Mouse (Mus musculus): ENCODE measurements around the gene Shisal2a.
A peak's percentile ranks its signal among the peaks of the same experiment; 100 is the strongest.
"Not testable (repeated sequence)": the region's sequence is repeated elsewhere in the genome, so short reads cannot be mapped to it uniquely, and the experiment has no call there.

Gene Shisal2a

DNA sequence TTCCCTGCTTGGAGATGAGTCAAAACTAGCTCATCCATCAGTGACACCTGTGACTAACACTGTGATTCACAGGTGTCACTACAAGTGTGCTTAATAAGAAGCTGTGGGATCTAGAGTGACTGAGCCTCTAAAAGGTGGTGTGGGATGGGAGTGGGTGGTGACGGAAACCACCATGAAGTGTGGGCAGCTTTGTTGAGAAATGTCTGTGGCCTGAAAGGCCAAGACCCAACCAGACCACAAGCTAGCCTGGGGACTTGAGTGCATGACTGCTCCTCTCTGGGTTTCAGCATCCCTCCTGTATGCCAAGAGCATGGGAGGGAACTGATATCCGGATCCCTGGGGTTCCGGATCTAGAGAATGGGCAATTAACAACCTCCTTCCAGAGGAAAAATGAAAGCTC is 11.7 kb downstream of the Shisal2a start:
- no peak for DNase-seq

DNA sequence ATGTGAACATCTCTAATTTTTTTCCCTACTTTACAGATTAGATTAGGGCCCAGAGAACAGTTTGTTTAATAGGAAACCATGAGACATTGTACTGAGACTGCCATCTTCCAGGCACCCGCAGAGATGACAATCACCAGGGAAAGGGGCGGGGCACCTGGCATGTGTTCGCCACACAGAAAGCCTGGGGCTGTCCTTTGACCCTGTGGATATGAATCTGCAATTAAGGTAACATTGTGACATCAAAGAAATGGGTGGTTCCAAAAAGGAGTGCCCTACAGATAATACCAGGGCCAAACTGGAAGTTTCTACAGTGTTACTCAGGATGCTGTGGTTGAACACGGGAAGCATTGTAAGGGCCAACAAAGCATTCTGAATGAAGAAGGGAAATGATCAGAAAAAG is 12.7 kb downstream of the Shisal2a start:
- peak in 1 of 2 experiments; percentile 21 for DNase-seq

DNA sequence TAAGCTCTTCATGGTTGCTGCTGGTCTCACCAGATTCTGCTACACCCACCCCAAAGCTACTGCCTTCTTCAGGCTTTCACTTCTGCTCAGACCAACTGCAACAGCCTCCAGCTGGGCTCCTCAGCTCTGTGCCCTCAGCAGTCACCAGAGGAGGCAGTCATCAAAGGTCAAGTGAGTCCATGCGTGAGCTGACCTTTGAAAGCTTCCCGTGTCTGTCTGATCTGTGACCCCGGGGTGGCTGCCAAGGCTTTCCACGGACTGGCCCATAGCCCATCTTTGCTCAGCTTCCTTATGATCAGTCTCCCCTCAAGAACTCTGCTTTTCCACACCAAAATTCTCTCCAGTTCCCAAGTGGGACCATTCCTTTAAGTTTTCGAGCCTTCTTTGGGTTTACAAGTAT is 13.9 kb downstream of the Shisal2a start:
- DNase-seq, result peak; percentile 74 to 80

DNA sequence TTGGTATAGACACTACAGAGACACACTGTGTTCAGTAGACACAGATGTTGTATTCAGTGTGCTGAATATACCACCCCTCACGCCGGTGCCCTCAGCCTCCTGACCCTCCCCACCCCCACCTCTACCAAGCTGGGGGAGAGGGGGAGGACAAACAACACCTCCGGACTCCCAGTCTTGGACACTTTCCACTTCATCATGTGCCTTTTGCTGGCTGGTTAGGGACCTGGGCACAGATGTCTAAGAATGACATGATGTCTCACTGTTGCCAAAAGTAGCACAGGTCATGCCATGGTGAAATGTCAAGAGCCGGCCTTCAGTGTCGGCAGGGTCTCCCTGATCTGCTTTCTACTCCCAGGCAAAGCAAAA is 19.1 kb downstream of the Shisal2a start:
- DNase-seq, result peak; percentile 13 to 27

DNA sequence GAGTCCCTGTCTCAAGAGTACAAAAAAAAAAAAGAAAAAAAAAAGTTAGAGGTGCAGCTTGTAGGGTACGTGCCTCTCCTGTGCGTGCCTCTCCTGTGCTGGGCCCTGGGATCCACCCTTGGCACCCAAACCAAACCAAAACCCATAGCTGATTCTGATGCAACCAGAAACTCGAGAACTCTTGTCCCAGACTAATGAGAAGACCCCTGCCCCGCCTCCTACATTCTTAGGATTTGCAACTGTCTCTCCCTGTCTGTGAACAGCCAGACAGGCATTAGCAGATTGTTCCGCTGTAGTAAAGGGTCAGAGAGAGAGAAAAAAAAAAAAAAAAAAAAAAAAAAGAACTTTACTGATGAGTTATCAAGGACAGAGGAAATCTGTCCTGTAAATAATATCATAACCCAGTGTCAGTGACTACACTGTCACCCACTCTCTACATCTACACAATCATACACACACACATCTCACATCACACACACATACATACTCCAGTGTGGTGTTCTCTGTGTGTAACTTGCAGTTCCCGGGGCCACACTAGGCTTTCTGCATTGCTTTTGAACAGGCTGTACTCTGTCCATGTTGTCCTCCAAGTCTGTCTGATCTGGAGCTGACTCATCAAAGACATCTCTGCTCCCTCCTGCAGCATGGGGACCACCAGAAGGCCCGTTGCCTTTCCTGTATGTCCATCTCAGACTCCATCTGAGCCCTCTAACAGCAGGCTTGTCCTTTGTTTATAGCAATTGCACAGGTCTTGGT is 19.6 kb downstream of the Shisal2a start:
- DNase-seq, result no peak

DNA sequence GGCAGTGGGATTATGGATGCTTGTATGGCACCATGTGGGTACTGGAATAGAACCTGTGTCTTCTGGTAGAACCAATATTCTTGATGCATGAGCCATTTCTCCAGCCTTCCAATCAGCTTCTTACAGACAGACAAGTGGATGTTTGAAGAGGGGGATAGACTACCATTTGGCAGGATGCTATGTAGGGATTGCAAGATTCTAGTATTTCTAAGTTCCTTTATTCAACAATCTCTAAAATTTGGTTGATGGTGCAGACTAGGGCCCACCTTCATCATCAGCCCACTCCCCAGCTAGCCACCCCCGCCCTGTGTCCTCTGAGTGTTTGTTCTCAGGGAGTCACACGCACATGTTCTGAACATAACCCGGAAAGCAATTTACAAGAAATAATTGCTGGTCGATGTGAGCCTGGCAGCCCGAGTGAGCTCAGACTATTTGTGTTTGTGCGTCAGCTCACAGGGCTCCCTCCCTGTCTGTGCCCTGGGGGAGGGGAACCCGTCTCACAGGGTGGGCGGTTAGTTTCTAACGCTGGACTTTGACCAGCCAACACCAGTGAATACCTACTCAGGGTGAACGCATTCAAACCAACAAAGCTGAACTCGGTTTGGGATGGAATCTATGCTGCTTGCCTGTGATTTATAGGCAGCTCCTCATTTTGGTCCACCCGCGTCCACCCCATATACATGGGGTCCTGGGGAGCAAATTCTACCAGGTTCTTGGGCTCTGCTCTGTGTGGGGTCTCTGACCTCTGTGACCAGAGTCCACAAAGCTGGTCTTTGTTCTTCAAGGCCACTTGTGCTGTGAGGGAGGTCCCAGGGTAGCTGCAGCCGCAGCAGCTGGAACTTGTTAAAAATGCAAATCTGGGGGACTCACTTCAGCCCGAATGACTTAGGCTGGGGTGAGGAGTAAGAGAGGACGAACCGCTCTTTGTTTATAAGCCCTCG is 20.6 kb downstream of the Shisal2a start:
- peak; percentile 69 to 71 for DNase-seq

DNA sequence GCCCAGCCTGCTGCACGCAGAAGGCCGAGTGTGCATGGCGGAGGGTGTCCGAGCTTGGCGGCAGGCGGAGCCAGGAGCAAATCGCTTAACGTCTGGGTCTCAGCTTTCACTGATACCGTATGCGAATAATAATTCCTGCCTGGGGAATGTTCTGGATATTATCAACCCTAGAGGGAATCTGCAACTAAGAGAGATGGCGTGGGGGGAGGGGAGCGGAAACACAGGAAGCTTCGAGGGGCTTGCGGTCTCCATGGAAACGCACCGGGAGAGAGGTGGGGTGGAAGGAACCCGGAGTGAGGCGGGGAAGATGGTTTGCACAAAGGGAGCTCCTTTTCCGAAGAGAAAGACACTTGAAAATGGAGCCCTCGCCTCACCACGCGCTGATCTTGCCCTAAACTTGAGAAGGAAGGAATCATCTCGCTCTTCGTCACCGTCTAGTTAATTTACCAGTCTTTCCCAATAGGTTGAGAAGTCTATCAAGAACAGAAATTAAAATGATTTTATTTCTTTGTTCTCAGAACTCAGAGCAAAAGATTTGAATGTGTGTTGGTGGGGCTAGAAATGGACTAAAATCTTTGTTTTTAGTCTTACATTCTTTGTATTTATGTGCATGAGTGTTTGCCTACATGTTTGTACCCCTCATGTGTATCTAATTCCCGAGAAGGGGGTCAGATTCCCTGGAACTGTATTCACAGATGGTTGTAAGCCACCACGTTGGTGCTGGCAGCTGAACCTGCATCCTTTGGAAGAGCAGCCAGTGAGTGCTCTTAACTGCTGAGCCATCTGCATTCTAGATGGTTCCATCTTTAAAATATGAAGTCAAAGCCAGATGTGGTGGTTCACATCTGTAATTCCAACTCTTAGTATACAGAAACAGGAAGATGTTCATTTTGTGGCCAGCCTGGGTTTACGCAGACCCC is 22.8 kb downstream of the Shisal2a start:
- DNase-seq, result peak; percentile 28 to 66

DNA sequence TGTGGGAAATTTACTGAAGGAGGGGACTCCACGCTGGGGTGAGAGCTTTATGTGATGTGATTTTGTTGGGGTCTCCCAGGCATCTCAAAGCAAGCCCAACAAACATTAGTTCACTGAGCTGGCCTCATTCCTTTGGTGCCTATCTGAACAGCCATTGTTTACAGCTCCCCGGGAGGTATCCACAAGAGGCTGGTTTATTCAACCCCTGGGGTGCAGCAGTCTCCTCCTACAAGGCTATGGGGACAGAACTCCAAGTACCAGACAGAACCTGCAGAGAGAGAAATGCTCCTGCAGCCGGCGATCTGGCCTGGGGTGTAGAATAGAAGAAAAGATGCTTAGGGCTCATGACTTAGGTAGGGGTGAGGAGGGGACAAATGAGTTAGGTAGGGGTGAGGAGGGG is 24.7 kb downstream of the Shisal2a start:
- DNase-seq, result no peak

DNA sequence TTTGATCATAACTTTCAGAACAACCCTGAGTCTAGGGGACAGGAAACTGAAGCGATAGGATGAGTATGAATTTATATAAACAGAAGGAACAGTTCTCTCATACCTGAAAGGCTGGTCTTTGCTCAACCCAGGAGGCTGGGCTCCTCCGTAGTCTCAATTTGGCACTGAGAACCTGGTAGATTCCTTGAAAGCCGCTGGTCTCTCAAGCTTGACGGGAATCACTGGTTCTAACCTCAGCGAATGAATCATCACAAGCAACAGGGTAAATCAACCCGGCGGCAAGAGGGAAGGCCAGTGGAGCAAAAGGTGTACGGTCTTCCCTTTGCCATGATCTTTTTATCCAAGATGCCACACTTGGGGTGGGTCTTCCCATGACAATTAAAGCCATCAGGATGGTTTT is 25.7 kb downstream of the Shisal2a start:
- peak; percentile 50 to 52 for DNase-seq

DNA sequence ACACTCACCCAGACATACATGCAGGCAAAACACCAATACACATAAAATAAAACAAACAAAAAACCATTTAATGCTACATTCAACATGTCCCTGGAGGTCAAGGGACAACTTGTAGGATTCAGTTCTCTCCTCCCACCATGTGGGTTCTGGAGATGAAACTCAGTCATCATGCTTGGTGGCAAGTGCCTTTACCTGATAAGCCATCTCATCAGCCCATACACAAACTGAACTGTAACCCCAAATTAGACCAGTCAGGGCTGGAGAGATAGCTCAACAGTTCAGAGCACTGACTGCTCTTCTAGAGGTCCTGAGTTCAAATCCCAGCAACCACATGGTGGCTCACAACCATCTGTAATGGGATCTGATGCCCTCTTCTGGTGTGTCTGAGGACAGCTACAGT is 29.6 kb downstream of the Shisal2a start:
- not testable (repeated sequence) for DNase-seq

DNA sequence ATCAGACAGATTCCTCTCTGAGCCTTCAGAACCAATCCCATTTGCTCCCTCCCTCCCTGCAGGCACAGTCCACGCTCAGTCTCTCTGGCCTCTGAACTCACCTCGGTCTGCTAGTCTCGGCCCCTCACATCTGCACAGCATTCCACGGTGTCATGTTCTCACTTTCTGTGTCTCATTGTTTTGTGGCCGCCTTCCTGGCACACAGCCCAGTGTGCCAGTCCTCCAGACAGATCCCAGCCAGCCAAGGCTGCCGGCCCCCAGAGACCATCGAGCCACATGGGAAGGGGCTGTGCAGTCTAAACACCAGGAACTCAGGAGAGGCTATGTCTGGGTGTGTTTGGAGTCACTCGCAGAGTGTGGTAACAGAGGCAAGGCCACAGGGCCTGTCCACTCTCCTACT is 32.3 kb downstream of the Shisal2a start:
- peak in 1 of 2 experiments; percentile 56 for DNase-seq

DNA sequence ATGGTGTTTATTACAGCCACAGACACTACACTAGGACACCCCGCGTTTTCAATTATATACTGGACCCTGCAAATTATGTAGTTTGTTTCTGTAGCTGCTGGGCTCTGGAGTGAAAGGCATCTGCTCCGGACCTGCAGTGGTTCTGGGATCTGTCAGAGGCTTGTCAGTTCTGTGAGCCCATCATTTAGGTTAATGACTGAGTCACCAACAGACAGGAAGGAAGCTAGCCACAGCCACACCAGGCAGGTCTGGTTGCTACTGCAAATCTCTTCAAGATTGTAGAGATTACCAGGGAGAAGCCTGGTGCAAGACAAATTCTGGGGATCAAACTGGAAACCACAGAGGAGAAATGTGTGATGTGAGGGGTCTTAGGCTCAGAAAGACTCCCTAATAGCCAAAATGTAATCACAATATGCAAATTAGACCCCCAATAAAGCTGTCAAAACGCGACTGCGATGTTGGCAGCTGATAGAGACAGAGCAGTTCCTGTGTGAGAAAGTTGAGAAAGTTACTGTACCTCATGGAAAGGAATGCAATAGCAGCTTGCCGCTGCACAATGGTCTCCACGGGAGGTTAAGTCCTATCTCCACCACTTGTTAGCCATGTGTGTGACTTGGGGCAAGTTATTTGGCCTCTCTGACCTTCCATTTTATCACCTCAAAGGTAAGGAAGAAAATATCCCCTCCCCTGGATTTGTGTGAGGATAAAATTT is 33.2 kb downstream of the Shisal2a start:
- DNase-seq, result no peak

DNA sequence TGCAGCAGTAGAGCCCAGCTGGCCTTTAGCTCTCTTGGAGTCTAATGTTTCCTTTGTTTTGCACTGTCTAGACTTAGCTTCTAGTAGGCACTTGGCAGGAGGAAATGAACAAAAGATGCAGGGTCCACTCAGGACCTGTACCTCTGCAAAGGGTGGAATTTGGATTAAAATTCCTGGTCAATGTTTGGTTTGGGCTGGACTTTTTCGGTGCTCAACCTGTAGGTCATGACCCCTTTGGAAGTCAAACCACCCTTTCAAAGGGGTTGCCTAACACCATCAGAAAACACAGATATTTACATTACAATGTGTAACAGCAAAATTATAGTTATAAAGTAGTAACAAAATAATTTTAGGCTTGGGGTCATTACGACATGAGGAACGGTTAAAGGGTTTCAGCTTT is 34.1 kb downstream of the Shisal2a start:
- DNase-seq, result no peak

DNA sequence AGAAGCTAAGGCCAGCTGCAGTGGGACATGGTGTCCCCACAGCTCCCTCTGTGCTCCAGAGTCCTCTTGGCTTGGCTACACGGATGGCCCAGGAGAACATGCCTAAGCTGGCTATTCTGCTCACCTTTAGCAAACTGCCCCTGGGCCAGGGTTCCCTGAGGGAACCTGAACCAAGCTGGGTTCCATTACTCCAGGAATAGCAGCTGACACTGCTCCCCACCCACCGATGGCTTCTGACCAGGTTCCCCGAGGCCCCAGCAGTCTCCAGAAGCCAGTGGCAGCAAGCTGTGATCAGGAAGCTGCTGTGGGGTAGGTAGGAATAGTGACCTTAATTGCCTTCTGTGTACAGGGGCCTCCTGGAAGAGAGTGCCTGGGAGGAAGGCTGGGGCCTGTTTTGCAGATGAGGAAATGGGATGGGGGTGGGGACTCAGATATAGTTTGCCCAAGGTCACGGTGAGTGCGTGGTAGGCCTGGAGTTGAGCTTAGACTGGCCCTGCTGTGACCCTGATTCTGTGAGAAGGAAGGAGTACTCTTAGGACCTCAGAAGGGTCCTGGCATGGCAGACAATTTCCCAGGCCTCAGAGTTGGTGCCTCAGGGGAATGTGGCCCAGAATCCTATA is 34.8 kb downstream of the Shisal2a start:
- no peak for DNase-seq

DNA sequence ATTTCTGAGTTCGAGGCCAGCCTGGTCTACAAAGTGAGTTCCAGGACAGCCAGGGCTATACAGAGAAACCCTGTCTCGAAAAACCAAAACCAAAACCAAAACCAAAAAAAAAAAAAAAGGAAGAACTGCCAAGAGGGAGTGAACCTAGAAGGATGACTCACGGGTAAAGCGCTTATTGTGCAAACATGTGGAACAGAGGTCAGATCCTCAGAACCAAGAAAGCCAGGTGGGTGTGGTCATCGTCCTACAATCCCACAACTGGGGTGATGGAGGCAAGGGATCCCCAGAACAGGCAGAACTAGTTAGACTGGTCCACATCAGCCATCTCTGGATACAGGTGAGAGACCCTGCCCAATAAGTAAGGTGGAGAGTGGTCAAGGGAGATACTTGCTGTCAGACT is 36.0 kb downstream of the Shisal2a start:
- no peak for DNase-seq

DNA sequence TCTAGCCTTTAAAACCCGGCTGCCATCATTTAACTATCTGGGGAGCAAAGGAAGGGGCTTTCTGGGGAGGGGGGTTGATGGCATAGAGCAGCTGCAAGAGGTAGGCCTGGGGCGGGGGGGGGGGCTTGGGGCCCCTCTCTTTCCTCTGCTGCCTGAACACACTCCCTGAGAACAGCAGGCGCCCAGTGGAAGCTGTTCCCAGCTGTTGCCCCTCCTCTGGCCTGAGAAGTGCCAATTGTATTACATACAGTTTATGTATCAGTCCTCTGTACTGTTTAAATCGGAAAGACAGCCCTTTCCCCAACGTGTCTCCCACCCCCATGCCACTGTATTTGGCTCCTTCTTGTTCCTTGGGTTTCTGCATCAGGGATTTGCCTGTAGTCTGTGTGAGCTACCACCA is 37.3 kb downstream of the Shisal2a start:
- DNase-seq, result no peak

DNA sequence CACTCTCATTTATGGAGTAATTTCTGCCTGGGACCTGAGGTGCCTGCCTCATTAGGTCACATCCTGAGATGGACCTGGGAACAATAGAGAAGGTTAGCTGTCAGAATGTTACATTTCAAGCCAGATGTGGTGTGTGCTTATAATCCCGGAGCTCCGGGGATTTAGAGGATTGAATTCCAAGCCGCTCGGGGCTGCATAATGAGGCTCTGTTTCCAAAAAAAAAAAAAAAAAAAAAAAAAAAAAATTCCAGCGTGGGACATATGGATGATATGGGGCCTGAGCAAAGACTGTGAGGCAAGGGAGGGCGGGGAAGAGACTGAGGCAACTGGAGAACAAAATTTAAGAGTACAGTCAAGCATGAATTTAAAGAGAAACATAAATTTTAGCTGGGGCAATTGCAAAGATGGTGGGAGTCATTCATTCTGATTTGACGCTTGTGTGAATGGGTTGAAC is 38.5 kb downstream of the Shisal2a start:
- no peak for DNase-seq

DNA sequence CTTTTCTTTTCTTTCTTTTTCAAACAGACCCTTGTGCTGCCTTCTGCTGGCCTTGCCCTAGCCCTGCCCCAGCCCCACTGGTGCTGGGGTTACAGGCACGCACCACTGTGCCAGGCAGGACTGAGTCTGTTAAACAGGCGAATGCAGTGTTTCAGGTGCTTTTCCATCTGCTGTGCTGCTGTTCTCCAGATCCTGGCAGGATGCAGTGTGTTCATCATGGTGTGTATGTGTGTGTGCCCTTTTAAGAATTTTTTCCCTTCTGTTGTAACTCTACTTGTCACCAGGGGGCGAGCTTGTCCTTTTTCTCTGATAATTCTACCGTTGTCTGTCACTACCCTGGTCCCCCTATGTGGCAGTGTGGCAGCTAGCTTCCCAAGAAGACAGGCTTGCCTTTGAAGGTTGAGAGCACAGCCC is 43.9 kb downstream of the Shisal2a start:
- DNase-seq, result peak; percentile 56 to 77

DNA sequence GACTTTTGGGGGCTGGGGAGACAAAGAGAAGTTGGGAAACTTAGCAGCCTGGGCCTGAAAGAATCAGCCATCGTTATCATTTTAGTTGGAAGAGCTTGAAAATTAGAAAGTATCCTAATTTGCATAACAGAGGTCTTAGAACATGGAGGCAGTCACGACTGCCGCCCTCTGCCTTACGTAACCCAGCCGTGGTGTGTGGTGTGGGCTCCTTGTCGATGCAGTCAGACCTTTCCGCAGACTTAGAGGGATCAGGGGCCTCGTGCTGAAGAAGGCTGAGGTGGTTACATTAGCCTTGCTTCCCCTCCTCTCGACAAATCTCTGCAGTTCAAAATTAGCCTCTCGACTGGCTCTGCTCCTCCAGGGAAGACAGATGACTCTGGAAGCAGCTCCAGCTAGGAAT is 44.3 kb downstream of the Shisal2a start:
- DNase-seq, result no peak

DNA sequence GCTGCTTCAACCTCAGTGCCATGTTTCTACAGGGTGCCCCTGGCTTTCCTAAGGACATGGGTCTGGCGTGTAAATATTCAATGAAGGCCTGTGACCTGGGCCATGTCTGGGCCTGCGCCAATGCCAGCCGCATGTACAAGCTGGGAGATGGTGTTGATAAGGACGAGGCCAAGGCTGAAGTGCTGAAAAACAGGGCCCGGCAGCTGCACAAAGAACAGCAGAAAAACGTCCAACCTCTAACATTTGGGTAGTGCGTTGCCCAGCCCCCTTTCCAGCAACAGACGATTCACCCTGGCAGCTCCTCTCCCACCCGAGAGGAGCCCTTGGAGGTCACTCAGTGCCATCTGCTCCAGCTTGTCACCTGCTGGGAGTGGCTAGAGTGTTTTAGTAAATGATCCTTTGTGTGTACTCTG is 44.8 kb downstream of the Shisal2a start:
- no peak for DNase-seq

DNA sequence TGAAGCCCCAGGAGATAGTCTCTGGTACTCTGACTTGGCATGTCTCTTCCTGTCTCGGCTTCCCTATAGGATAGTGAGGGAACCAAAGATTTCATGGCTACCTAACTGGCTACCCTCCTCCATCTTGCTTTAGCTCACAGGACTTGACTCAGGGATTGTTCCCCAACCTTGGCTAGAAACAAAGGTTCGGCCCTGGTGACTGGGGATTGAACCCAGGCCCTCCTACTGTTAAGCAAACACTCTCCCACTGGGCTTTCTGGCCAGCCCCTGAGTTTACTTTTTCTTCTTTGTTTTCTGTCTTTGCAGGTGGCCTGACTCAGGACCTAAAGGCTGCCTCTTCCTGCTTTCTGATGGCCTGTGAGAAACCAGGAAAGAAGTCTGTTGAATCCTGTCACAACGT is 45.3 kb downstream of the Shisal2a start:
- no peak for DNase-seq

DNA sequence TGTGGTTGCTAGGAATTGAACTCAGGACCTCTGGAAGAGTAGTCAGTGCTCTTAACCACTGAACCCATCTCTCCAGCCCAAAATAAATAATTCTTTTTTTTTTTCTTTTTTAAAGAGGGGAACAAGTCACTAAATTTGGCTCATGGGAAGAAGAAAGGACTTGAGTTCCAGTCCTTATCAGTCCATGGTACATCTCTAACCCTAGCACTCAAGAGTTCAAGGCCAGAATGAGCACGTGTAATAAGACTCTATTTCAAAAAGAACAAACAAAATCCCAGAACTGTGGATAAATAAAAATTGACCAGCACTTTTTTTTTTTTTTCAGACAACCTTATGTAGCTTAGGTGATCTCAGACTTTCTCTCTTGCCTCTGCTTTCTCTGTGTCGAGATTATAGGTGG is 46.4 kb downstream of the Shisal2a start:
- DNase-seq, result no peak
